Mouse (Mus musculus): Measurements from ENCODE around the gene Rp9. TPM values are rescaled to one million over a fixed set of nuclear protein-coding genes. Genes with fewer than 3 reads are reported as not detected.

Rp9 gene
- polyA plus RNA-seq, 1 experiment = 30.8 TPM

DNA sequence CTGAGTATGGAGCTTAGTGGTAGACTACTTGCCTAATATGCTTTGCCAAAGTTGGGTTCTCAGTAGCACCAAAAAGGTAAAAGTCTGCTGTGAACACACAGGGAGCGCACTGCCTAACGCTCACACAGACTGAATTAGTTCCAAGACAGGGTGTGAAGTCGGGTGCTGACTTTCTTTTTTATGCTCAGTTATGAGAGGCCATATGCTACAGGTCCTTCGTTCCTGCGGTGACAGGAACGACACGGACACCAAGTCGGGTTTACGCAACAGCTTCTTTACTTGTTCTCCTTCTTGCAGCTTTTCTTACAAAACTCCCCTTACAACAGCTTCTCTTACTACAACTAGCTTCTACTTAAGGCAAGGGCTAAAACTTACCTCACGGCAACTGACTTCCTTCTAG lies 26.4 kb downstream of the Rp9 start:
- TF ChIP-seq POLR2A (IDR thresholded peaks at IDR 0.05; ENCODE audit: low read depth, low read length) (no peak), CTCF (IDR thresholded peaks at IDR 0.05; ENCODE audit: borderline replicate concordance, insufficient read depth, low read length) (no peak)
- Histone ChIP-seq H3K4me3 (ENCODE audit: insufficient read depth, low read length) (no peak overlapping the region), H3K4me1 (ENCODE audit: control insufficient read depth, insufficient read depth, low read length) (no peaks in the 10 kb centered on the region), H3K27ac (ENCODE audit: insufficient read depth, low read length) (no peak overlapping the region)

GRCm38 (mm10) chr9:22438826-22439225 lies 30.7 kb downstream of the Rp9 start:
- no peak for TF ChIP-seq CTCF (IDR thresholded peaks at IDR 0.05; ENCODE audit: borderline replicate concordance, insufficient read depth, low read length)
- no peak for TF ChIP-seq POLR2A (IDR thresholded peaks at IDR 0.05; ENCODE audit: low read depth, low read length)
- no peak overlapping the region for H3K4me3 ChIP-seq (ENCODE audit: insufficient read depth, low read length)
- no peak overlapping the region for H3K27ac ChIP-seq (ENCODE audit: insufficient read depth, low read length)
- no peaks in the 10 kb centered on the region for H3K4me1 ChIP-seq (ENCODE audit: control insufficient read depth, insufficient read depth, low read length)

DNA sequence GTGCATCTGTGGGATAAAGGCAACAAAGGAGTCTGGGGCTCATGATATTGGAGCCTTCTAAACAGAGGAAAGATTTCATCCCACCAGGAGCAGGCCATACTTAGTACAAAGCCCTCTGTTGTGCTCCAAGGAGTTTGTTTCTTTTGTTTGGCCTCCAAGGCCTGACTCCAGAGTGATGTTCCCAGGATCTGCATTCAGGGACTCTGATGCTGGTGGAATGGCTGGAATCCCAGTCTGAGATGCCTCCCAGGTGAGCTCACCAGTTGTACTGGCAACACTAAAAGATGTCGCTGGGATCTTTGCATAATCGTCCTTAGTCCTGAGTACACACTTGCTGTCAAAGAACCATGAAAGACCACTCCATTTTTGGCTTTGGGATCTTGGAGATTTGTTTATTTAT lies 35.4 kb downstream of the Rp9 start:
- Histone ChIP-seq H3K4me3 (ENCODE audit: insufficient read depth, low read length) (no peak overlapping the region), H3K27ac (ENCODE audit: insufficient read depth, low read length) (no peak overlapping the region), H3K4me1 (ENCODE audit: control insufficient read depth, insufficient read depth, low read length) (peaks cover 3% of the 10 kb centered on the region)
- TF ChIP-seq POLR2A (IDR thresholded peaks at IDR 0.05; ENCODE audit: low read depth, low read length) (no peak), CTCF (IDR thresholded peaks at IDR 0.05; ENCODE audit: borderline replicate concordance, insufficient read depth, low read length) (no peak)

GRCm38 (mm10) chr9:22433221-22433620 lies 36.3 kb downstream of the Rp9 start:
- no peak for TF ChIP-seq POLR2A (IDR thresholded peaks at IDR 0.05; ENCODE audit: low read depth, low read length)
- peaks cover 9% of the 10 kb centered on the region for H3K4me1 ChIP-seq (ENCODE audit: control insufficient read depth, insufficient read depth, low read length)
- H3K4me3 ChIP-seq (ENCODE audit: insufficient read depth, low read length) = no peak overlapping the region
- no peak overlapping the region for H3K27ac ChIP-seq (ENCODE audit: insufficient read depth, low read length)

DNA sequence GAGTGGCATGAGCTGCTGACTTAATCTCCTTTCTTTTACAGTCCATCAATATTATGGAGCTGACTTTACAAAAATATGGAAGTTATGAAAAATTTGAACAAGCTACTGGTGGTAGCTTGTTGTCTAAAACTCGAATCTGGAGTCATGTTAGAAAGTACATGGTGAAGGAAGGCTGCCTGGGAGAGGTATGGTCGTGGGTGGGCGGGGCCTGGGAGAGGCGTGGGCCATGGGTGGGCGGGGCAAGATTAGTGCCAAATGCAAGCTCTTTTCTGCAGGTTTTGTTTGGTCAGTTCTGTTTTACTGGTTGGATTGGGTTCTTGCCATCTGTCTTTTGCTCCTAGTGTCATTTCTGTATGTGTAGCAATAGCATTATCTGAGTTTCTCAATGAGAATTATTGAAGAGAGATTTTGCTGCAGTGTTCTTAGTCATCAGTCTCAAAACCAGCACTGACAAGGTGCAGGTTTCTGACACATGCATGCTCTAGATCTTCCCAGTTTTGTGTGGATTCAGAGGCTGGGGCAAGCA lies 39.2 kb downstream of the Rp9 start:
- Histone ChIP-seq H3K4me3 (ENCODE audit: insufficient read depth, low read length) (no peak overlapping the region), H3K4me1 (ENCODE audit: control insufficient read depth, insufficient read depth, low read length) (peaks cover 9% of the 10 kb centered on the region), H3K27ac (ENCODE audit: insufficient read depth, low read length) (no peak overlapping the region)
- TF ChIP-seq POLR2A (IDR thresholded peaks at IDR 0.05; ENCODE audit: low read depth, low read length) (no peak), CTCF (IDR thresholded peaks at IDR 0.05; ENCODE audit: borderline replicate concordance, insufficient read depth, low read length) (no peak)

DNA sequence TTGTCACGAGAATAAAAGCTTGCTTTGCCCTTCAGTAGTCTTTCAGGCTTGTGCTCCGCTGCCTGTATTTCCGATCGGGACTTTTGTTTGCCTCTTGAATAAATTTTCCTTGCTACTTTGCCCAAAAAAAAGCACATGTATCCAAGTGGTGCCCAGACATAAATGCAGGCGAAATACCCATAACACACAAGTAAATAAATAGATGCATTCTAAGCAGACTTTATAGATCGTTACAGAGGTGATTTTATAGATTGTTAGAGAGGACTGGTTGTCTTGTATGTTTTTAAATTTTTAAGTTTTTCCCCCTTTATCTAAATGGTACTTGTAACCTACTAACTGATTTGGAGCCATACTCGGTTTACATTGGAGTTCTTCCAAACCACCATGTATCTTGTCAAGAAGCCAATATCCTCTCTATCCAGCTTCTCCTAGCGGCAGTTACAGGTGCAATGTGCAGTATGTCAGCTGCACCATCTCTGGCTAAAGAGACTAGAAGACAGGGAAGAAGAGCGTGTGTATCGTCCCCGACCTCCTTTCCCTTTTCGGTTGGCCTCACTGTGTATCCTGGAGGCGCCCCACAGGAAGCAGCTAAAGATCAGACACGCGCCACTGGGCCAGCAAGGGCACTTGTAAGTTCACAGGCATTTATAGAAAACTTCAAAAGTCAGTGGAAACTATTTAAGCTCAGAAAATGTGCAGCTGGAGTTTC lies 39.9 kb downstream of the Rp9 start:
- no peak overlapping the region for H3K4me3 ChIP-seq (ENCODE audit: insufficient read depth, low read length)
- peaks cover 9% of the 10 kb centered on the region for H3K4me1 ChIP-seq (ENCODE audit: control insufficient read depth, insufficient read depth, low read length)
- no peak for TF ChIP-seq POLR2A (IDR thresholded peaks at IDR 0.05; ENCODE audit: low read depth, low read length)
- no peak for TF ChIP-seq CTCF (IDR thresholded peaks at IDR 0.05; ENCODE audit: borderline replicate concordance, insufficient read depth, low read length)
- no peak overlapping the region for H3K27ac ChIP-seq (ENCODE audit: insufficient read depth, low read length)

DNA sequence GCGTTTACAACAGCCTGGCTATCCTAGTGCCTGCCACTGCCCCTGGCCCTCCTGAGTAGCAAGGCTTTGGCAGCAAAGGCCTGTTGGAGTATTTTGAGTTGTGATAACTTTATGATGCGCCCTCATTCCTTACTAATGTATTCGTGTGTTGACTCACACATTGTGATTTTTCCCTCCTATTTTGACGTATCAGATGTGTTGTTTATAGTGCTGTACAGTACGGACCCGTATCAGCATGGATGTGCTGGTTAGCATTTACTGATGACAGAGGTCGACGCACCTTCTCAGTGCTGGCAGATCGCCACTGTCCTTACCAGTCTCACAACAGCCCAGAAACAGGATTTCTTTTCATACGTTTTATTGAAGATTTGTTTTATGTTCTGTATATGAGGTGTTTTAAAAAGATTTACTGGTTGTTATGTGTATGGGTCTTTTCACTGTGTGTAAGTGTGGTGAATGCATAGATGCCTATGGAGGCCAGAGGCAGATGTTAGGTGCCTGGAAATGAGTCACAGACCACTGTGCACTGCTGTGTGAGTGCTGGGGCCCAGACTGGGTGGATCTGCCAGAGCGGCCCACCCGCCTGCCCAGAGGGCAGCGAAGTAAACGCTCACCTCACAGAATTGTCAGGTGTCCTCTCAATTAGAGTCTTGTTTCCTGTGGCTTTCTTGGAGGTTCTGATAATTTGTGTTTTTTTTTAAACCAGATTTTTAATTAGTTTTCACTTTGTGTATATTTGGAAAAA lies 40.7 kb downstream of the Rp9 start:
- TF ChIP-seq POLR2A (IDR thresholded peaks at IDR 0.05; ENCODE audit: low read depth, low read length) = no peak
- no peak for TF ChIP-seq CTCF (IDR thresholded peaks at IDR 0.05; ENCODE audit: borderline replicate concordance, insufficient read depth, low read length)
- Histone ChIP-seq H3K4me1 (ENCODE audit: control insufficient read depth, insufficient read depth, low read length) (peaks cover 9% of the 10 kb centered on the region), H3K27ac (ENCODE audit: insufficient read depth, low read length) (no peak overlapping the region), H3K4me3 (ENCODE audit: insufficient read depth, low read length) (no peak overlapping the region)

DNA sequence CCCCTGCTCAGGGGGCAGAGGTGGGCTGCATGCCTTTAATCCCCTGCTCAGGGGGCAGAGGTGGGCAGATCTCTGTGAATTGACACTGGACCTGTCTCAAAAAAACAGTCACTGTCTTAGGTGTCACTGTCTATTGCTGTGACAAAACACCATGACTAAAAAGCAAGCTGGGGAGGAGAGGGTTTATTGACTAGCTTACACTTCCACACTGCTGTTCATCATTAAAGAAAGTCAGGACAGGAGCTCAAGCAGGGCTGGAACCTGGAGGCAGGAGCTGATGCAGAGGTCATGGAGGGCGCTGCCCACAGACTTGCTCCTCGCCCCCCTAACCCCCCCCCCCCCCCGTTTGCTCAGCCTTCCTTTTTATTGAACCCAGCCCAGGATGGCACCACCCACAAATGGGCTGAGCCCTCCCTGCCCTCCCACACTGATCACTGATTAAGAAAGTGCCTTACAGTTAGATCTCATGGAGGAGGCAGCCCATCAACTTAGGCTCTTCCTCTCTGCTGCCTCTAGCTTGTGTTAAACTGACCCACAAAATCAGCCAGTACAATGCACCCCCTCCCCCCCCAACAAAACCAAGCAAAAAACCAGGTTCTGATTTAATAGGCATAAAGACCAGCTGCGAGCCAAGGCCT lies 41.4 kb downstream of the Rp9 start:
- Histone ChIP-seq H3K4me3 (ENCODE audit: insufficient read depth, low read length) (no peak overlapping the region), H3K27ac (ENCODE audit: insufficient read depth, low read length) (no peak overlapping the region), H3K4me1 (ENCODE audit: control insufficient read depth, insufficient read depth, low read length) (peaks cover 9% of the 10 kb centered on the region)
- TF ChIP-seq CTCF (IDR thresholded peaks at IDR 0.05; ENCODE audit: borderline replicate concordance, insufficient read depth, low read length) (no peak), POLR2A (IDR thresholded peaks at IDR 0.05; ENCODE audit: low read depth, low read length) (no peak)

- Histone ChIP-seq H3K4me3 (ENCODE audit: insufficient read depth, low read length) (no peak overlapping the region), H3K4me1 (ENCODE audit: control insufficient read depth, insufficient read depth, low read length) (peaks cover 9% of the 10 kb centered on the region), H3K27ac (ENCODE audit: insufficient read depth, low read length) (no peak overlapping the region)
- TF ChIP-seq POLR2A (IDR thresholded peaks at IDR 0.05; ENCODE audit: low read depth, low read length) (no peak), CTCF (IDR thresholded peaks at IDR 0.05; ENCODE audit: borderline replicate concordance, insufficient read depth, low read length) (no peak)
These were observed 44.8 kb downstream of the Rp9 start for GRCm38 (mm10) chr9:22424719-22425118.

DNA sequence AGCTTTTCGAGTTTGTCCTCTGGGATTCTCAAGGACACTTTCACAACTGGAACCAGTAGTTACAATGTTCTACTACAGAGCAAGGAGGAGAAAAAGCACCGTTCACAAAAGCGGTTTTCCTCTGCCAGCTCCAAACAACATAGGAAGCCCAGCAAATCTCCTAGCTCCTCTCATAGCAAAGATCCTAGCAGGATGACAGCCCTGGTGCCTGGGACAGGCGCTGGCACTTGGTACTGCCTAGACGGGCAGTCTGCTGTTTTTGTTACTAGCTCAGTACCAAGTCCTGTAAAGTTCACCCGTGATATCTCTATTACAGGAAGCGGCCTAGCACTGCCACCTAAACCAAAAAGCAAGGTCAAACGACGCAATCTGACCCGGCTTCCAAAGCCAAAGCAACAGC lies 45.3 kb downstream of the Rp9 start:
- H3K4me1 ChIP-seq (ENCODE audit: control insufficient read depth, insufficient read depth, low read length) = peaks cover 8% of the 10 kb centered on the region; the same call in 1 of the 2 replicates
- no peak overlapping the region for H3K27ac ChIP-seq (ENCODE audit: insufficient read depth, low read length)
- no peak overlapping the region for H3K4me3 ChIP-seq (ENCODE audit: insufficient read depth, low read length)
- TF ChIP-seq CTCF (IDR thresholded peaks at IDR 0.05; ENCODE audit: borderline replicate concordance, insufficient read depth, low read length) = no peak

Data from embryonic fibroblast, embryonic 13.5 days (primary cell).